Mouse (Mus musculus): Measurements from ENCODE around the gene Osbp2.

The Osbp2 gene

GRCm38 (mm10) chr11:3703089-3703992, 160.4 kb downstream of the Osbp2 start:
- DNase-seq (ENCODE audit: low read depth): no peak

DNA sequence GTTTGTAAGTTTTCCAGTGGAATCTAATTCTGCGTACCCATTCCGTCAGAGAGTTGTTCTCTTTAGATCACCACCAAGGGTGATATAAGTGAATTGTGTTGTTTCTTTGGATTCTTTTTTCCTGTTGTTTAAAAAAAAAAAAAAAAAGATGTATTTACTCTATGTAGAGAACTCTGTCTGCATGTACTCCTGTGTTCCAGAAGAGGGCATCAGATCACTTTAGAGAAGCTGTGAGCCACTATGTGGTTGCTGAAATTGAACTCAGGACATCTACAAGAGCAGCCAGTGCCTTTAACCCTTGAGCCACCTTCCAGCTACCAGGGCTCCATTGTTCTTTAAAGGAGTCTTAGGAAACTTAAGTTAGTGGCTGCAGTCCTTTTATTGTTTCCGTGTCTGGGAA, 166.3 kb downstream of the Osbp2 start:
- DNase-seq (ENCODE audit: low read depth): no peak

- no peak for DNase-seq (ENCODE audit: low read depth)
Observed at GRCm38 (mm10) chr11:3696086-3696616, 167.6 kb downstream of the Osbp2 start.

GRCm38 (mm10) chr11:3691746-3692145, 172.0 kb downstream of the Osbp2 start:
- no peak for DNase-seq (ENCODE audit: low read depth)

- no peak for DNase-seq (ENCODE audit: low read depth)
Observed at GRCm38 (mm10) chr11:3686885-3687284, 176.8 kb downstream of the Osbp2 start.

DNA sequence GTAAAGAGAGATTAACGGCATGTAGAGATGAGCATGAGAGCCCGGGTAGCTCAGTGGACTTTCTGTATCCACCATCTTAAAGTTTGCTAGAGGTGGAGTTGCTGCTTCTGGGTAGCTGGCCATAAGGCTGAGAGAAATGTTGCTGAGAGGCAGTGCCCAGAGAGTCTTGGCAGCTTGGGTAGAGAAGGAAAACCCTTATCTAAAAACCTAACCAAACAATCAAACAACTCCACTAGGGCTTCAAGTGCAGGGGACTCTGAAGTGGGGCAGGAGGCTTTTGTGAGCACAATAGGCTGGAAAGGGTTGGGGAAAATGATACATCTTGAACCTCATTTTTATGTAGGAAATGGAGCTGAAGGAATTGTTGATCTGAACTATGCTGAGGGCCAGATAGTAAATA, 177.4 kb downstream of the Osbp2 start:
- DNase-seq (ENCODE audit: low read depth): no peak

GRCm38 (mm10) chr11:3685431-3685830, 178.3 kb downstream of the Osbp2 start:
- no peak for DNase-seq (ENCODE audit: low read depth)

GRCm38 (mm10) chr11:3684723-3685430, 178.8 kb downstream of the Osbp2 start:
- no peak for DNase-seq (ENCODE audit: low read depth)

DNA sequence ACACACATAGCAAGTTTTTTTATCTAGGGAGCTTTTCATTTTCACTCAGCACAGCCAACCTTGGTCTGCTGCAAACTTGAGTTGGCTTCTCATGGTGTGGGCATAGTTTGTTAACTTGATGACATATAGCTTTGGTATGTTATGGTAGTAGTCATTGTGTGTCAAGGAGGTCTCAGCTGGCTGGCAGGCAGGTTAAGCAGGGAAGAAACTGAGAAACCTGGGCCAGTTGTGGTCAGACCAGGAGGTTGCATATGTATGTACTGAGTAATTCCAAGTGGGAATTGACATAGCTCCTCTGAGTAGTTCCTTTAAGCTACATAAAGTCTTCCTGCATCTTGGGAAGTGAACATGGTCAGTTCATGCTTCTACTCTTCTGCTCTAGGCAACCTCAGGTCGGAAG, 179.5 kb downstream of the Osbp2 start:
- no peak for DNase-seq (ENCODE audit: low read depth)

DNA sequence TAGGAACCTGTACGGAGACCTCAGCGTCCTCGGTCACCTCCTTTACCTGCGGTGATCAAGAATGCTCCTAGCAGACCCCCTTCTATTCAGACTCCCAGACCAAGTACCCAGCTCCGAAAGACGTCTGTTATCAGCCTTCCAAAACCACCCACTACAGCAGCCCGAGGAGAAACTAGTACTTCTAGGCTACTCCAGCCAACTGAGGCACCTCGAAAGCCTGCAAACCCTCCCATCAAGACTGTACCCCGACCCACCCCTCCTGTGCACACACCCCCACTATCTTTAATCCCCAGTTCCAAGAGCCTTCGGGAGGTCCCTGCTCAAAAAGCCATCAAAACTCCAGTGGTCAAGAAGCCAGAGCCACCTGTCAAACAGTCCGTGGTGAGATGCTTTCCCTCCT, 180.0 kb downstream of the Osbp2 start:
- DNase-seq (ENCODE audit: low read depth): no peak

DNA sequence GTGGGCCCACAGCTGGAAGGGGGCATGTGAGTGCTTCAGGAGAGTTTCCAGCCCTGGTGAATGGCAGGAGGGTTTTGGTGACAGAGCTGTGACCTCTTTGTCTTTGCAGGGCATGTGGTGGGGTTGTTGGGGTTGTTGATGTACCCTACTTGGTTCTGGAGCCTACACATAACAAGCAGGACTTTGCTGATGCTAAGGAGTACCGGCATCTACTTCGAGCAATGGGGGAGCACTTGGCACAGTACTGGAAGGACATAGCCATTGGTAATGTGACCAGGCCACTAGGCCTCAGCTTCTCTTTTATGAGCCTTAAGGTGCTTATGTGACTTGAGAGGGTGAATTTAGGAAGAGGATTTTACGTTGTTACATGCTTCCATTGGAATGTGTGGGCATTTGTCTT, 183.9 kb downstream of the Osbp2 start:
- no peak for DNase-seq (ENCODE audit: low read depth)

GRCm38 (mm10) chr11:3677204-3677603, 186.5 kb downstream of the Osbp2 start:
- no peak for DNase-seq (ENCODE audit: low read depth)

GRCm38 (mm10) chr11:3676423-3676822, 187.3 kb downstream of the Osbp2 start:
- no peak for DNase-seq (ENCODE audit: low read depth)

DNA sequence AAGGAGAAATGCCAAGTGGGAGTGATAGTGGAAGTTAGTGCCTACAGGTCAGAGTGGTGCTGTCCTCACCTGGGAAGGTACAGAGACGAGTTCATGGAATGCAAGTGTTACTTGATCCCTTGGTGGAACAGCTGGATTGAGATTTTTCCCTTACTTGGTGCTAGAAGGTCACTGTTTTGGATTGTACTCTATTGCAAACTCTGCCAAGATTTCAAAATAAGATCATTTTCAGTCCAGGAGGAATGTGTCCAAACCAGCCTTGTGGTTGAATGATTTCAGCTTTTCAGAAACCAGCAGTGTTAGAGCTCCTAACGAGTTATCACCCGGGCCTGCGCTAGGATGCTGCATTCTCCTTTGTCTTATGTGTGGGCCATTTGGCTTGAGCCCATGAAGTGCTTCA, 189.2 kb downstream of the Osbp2 start:
- no peak for DNase-seq (ENCODE audit: low read depth)

- DNase-seq (ENCODE audit: low read depth): no peak
Observed at GRCm38 (mm10) chr11:3671000-3671628, 192.6 kb downstream of the Osbp2 start.

GRCm38 (mm10) chr11:3669849-3670248, 193.9 kb downstream of the Osbp2 start:
- no peak for DNase-seq (ENCODE audit: low read depth)

- no peak for DNase-seq (ENCODE audit: low read depth)
Observed at GRCm38 (mm10) chr11:3668768-3669167, 194.9 kb downstream of the Osbp2 start.

GRCm38 (mm10) chr11:3667506-3667905, 196.2 kb downstream of the Osbp2 start:
- no peak for DNase-seq (ENCODE audit: low read depth)

DNA sequence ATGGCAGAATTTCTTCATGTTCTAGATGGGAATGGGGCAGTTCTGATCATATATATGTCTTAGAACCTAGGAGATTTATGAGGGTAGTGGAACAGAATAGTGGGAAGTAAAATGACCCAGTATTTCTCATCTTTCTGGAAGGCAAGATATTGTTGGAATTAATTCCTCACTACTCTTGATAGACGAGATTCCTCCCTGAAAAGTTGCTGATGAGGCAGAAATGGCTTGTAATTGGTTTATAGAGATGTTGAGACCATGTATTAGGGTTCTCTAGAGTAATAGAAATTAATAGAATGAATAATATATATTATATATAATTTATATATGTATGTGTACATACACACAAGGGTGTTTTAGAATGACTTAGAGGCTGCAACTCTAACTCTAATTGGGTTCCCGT, 201.7 kb downstream of the Osbp2 start:
- no peak for DNase-seq (ENCODE audit: low read depth)

Measured in naive thymus-derived CD4-positive, alpha-beta T cell, adult 2 months (primary cell).